Comparison of ENCODE assay signal across 8 mouse cellular contexts in the genomic region with DNA sequence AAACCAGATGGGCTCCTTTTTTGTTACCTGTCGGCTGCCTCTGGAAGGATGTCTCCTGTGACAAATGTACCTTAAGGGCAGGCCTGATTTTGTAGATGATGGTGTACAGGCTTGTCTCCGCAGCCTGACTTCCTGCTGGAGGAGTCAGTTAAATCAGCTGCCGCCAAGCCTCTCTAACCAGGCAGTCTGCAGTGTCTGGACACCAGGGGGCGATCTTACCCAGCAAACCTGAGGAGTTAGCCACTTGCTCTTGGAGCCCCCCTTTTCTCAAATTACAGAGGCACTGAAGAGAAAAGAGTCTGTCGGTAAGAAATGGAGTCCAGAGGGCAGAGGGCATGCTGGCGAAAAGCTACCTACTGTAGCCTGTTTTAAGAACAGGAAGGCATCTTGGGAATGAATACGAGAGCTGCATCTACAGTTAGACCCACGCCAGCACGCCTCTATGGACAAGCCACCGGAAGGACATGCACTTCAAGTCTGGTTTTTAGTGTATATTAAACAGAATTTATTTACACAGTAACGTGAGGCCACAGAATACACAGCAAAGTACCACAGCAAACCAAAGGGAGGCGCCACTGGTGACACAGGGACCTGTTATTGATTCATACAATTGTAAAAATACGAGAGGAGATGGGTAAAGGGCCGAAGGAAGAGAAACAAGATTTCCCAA. TPM values are rescaled to one million over a fixed set of nuclear protein-coding genes. Genes with fewer than 3 reads are reported as not detected.
DNase-seq lines count a peak whose midpoint lies in the region; ATAC-seq and TF ChIP-seq lines count a peak whose summit lies in the region.

No protein-coding gene starts in this region.

- H3K27me3 ChIP-seq in midbrain, embryonic 11.5 days (ENCODE audit: control insufficient read depth, insufficient read depth, low read length), result no peaks in the 10 kb centered on the region

- DNase-seq in WW6 (ENCODE audit: low read depth, low spot score), result peak; percentile 48
- peak; percentile 96 to 97 for DNase-seq in cerebellum, postnatal 10 days
- peak; percentile 83 for DNase-seq in gastrocnemius, adult 18-20 months (ENCODE audit: low spot score)
- DNase-seq in induced T-regulatory cell, adult 2 months (ENCODE audit: low read depth), result peak; percentile 85
- peak; percentile 76 to 85 for DNase-seq in left cerebral cortex, adult 2 months (ENCODE audit: extremely low spot score in 1 of 2, low spot score in 2 of 2)
- DNase-seq in midbrain, embryonic 11.5 days (ENCODE audit: low spot score, missing footprints), result peak; percentile 98
- DNase-seq in skeletal muscle tissue, adult 2 months (ENCODE audit: low read depth, low spot score), result peak; percentile 58
- peak; percentile 78 for DNase-seq in yolk sac, embryonic 10.5 days (ENCODE audit: low spot score)

- intact Hi-C loops in left cerebral cortex, adult 2 months (cut with DNase I), result loop anchor here (5.0 kb wide), 1 partner anchor 412 kb away; no protein-coding TSS in a partner anchor

- no peak overlapping the region for H3K4me2 ChIP-seq in midbrain, embryonic 11.5 days

- peak; percentile 50; the same call in 1 of the 2 replicates for ATAC-seq in midbrain, embryonic 11.5 days (ENCODE audit: low FRiP score)

- H3K9ac ChIP-seq in midbrain, embryonic 11.5 days (ENCODE audit: low read length), result no peak overlapping the region

- TF ChIP-seq CTCF in left cerebral cortex, adult 2 months (IDR thresholded peaks at IDR 0.05), result peak; percentile 91

- no peaks in the 10 kb centered on the region for H3K36me3 ChIP-seq in midbrain, embryonic 11.5 days (ENCODE audit: control insufficient read depth, insufficient read depth, low read length)

- WGBS in midbrain, embryonic 11.5 days, result 41% methylated on average over 14 of the region's 14 CpGs

- H3K4me1 ChIP-seq in midbrain, embryonic 11.5 days (ENCODE audit: control insufficient read depth, insufficient read depth, low read length), result no peaks in the 10 kb centered on the region

- no peaks in the 10 kb centered on the region for H3K9me3 ChIP-seq in midbrain, embryonic 11.5 days (ENCODE audit: control insufficient read depth, low read length)

- no peak overlapping the region for H3K4me3 ChIP-seq in left cerebral cortex, adult 2 months
- H3K4me3 ChIP-seq in midbrain, embryonic 11.5 days (ENCODE audit: low read depth, low read length), result no peak overlapping the region

- no peak overlapping the region for H3K27ac ChIP-seq in left cerebral cortex, adult 2 months
- H3K27ac ChIP-seq in midbrain, embryonic 11.5 days (ENCODE audit: low read depth, low read length), result no peak overlapping the region

RNA-seq across cellular contexts. Expression of a gene that starts 35.5 kb away (rescaled TPM):
- total RNA-seq in gastrocnemius, adult 18-20 months (2021), result 100 to 1,000 TPM; 112 to 113 TPM
- total RNA-seq in left cerebral cortex, adult 2 months (2021), result 100 to 1,000 TPM; 337 to 351 TPM
- 560 and 573 TPM in 2 replicates for polyA plus RNA-seq in midbrain, embryonic 11.5 days (2014; fragmentation: Nextera tagmentation; extraction: Ambion mirVana)

Comparison
In these comparisons a context has a peak if more than half of its experiments do, and no peak if none do; other contexts are left out.
1. DNase-seq: peak in every context shown above with its lines; median percentile 98 in midbrain, embryonic 11.5 days; 96 in cerebellum, postnatal 10 days; 85 in induced T-regulatory cell, adult 2 months; 83 in gastrocnemius, adult 18-20 months; 80 in left cerebral cortex, adult 2 months; 78 in yolk sac, embryonic 10.5 days; 58 in skeletal muscle tissue, adult 2 months; 48 in WW6.